Mouse (Mus musculus) right cerebral cortex, adult 18-20 months (tissue): ENCODE results near the gene Pth2.
A peak's percentile ranks its signal among the peaks of the same experiment; 100 is the strongest.
"Not testable (repeated sequence)": the region's sequence is repeated elsewhere in the genome, so short reads cannot be mapped to it uniquely, and the experiment has no call there.

Experiments used
- DNase-seq: peaks from one replicate; pipeline ENCODE4 v3.0.0; 2022; ENCODE audit warnings: mixed read lengths

The Pth2 gene

GRCm38 (mm10) chr7:45154096-45154992, 26.5 kb upstream of the Pth2 start, which contains the start of the genes Pih1d1 and Aldh16a1:
Pih1d1 (plus strand) TSS chr7:45154303.
Aldh16a1 (minus strand) TSS chr7:45154584.
- peak; percentile 97 for DNase-seq

- no peak for DNase-seq
These were observed 25.7 kb upstream of the Pth2 start for GRCm38 (mm10) chr7:45154993-45155514.

GRCm38 (mm10) chr7:45155590-45155989, 25.2 kb upstream of the Pth2 start:
- DNase-seq = no peak

- DNase-seq = no peak
These were observed 24.6 kb upstream of the Pth2 start for GRCm38 (mm10) chr7:45156206-45156605.

GRCm38 (mm10) chr7:45157459-45157858, 23.3 kb upstream of the Pth2 start:
- peak; percentile 75 for DNase-seq

- no peak for DNase-seq
These were observed 21.8 kb upstream of the Pth2 start for GRCm38 (mm10) chr7:45158991-45159390.

GRCm38 (mm10) chr7:45160316-45160800, 20.4 kb upstream of the Pth2 start:
- no peak for DNase-seq

- DNase-seq = no peak
These were observed 19.9 kb upstream of the Pth2 start for GRCm38 (mm10) chr7:45160866-45161265.

- DNase-seq = peak; percentile 94
These were observed 19.0 kb upstream of the Pth2 start for GRCm38 (mm10) chr7:45161612-45162473.

GRCm38 (mm10) chr7:45162551-45162950, 18.2 kb upstream of the Pth2 start:
- no peak for DNase-seq

GRCm38 (mm10) chr7:45162996-45163615, 17.7 kb upstream of the Pth2 start:
- no peak for DNase-seq

- DNase-seq = peak; percentile 67
These were observed 16.9 kb upstream of the Pth2 start, which contains the start of gene Slc17a7 for GRCm38 (mm10) chr7:45163735-45164490. Slc17a7 (plus strand) TSS chr7:45163949.

GRCm38 (mm10) chr7:45164833-45165232, 16.0 kb upstream of the Pth2 start:
- peak; percentile 32 for DNase-seq

GRCm38 (mm10) chr7:45165701-45166100, 15.1 kb upstream of the Pth2 start:
- no peak for DNase-seq

GRCm38 (mm10) chr7:45166950-45167401, 13.8 kb upstream of the Pth2 start:
- peak; percentile 73 for DNase-seq

GRCm38 (mm10) chr7:45167761-45168445, 12.9 kb upstream of the Pth2 start:
- peak; percentile 73 for DNase-seq

GRCm38 (mm10) chr7:45168656-45169055, 12.1 kb upstream of the Pth2 start:
- no peak for DNase-seq

GRCm38 (mm10) chr7:45169495-45169894, 11.3 kb upstream of the Pth2 start:
- peak; percentile 65 for DNase-seq

GRCm38 (mm10) chr7:45172974-45173373, 7.8 kb upstream of the Pth2 start:
- DNase-seq = no peak

- not testable (repeated sequence) for DNase-seq
These were observed 7.0 kb upstream of the Pth2 start for GRCm38 (mm10) chr7:45173772-45174171.
